Comparison of ENCODE assay signal across 8 mouse cellular contexts in the genomic region with DNA sequence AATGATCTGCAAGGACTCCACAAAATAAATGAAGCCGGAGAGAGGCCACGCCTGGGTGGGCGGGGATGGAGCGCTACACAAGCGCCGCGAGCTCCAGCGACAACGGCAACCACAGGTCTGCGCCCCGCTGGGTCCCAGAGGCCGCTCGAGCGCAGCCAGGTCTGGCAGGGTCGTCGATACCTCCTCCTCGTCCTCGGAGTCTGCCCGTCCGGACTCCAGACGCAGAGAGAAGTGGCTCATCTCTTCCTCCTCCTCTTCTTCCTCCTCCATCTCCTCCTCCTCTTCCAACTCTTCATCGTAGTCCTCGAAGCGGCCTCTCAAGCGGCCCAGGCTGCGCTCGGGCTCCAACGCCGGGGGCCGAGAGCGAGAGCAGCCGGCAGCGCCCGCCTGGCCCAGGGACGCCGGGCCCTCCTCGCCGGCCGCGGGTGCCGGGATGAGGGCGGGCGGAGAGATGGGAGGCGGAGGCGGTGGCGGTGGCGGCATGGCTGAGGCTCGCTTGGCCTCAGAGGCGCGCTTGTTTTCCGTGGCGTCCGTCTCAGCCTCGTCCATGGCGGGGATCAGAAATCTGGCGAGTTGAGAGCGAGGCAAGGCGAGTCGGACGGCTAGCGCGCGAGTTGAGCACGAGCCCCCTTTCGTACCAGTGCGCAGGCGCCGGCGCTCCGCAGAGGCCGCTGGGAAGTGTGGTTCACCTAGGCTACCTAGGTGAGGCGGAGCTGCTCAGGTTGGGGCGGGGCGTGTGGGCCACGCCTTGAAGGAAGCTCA. TPM values are rescaled to one million over a fixed set of nuclear protein-coding genes. Genes with fewer than 3 reads are reported as not detected.
A peak's percentile ranks its signal among the peaks of the same experiment; 100 is the strongest.
DNase-seq lines count a peak whose midpoint lies in the region; ATAC-seq lines count a peak whose summit lies in the region.

A gene (minus strand): TSS at position 636 of the 762 bp plus-strand sequence.

- no peaks in the 10 kb centered on the region for H3K27me3 ChIP-seq in hindbrain, embryonic 14.5 days (ENCODE audit: control insufficient read depth, insufficient read depth, low read length)

- no peaks in the 10 kb centered on the region for H3K9me3 ChIP-seq in hindbrain, embryonic 14.5 days (ENCODE audit: control insufficient read depth, low read length)

- peak; percentile 92 for ATAC-seq in hindbrain, embryonic 14.5 days (ENCODE audit: low FRiP score)

- H3K4me1 ChIP-seq in hindbrain, embryonic 14.5 days (replicated peaks; ENCODE audit: control insufficient read depth, insufficient read depth, low read length): peaks cover 11% of the 10 kb centered on the region

- peak within 1 kb of the TSS; percentile 57 for H3K4me2 ChIP-seq in hindbrain, embryonic 14.5 days (replicated peaks)

- DNase-seq in T-cell, adult 2 months (ENCODE audit: low spot score): peak; percentile 89
- DNase-seq in cerebellum, postnatal 25 days: peak; percentile 92 to 94
- peak; percentile 53 to 74 for DNase-seq in frontal cortex, postnatal 25 days (ENCODE audit: low spot score in 2 of 2)
- peak; percentile 85 for DNase-seq in hindbrain, embryonic 14.5 days (ENCODE audit: low spot score)
- peak; percentile 76 for DNase-seq in layer of hippocampus, postnatal 25 days (ENCODE audit: extremely low spot score in 1 of 2, low spot score in 1 of 2)
- DNase-seq in lung, postnatal 25 days (ENCODE audit: low spot score): peak; percentile 81
- peak; percentile 84 for DNase-seq in retina, embryonic 14.5 days (ENCODE audit: low spot score)
- peak; percentile 89 for DNase-seq in thymus, postnatal 4 days

- peak within 1 kb of the TSS; percentile 91 for H3K27ac ChIP-seq in hindbrain, embryonic 14.5 days

- WGBS in hindbrain, embryonic 14.5 days: under 1% methylated on average over 75 of the region's 75 CpGs

- peak within 1 kb of the TSS; percentile 81 for H3K4me3 ChIP-seq in hindbrain, embryonic 14.5 days (replicated peaks; ENCODE audit: low read length)

- peak within 1 kb of the TSS; percentile 91 for H3K9ac ChIP-seq in hindbrain, embryonic 14.5 days

- H3K36me3 ChIP-seq in hindbrain, embryonic 14.5 days (replicated peaks; ENCODE audit: control insufficient read depth, insufficient read depth): peaks cover 26% of the 10 kb centered on the region

RNA-seq across cellular contexts. Expression of the gene that starts here (rescaled TPM):
- polyA plus RNA-seq in hindbrain, embryonic 14.5 days (2014; fragmentation: Nextera tagmentation; extraction: Ambion mirVana): 34.3 and 36.7 TPM in 2 replicates
- total RNA-seq in layer of hippocampus, postnatal 25 days (2021): 10 to 100 TPM; 14.5 to 20.2 TPM

Comparison
In these comparisons a context has a peak if more than half of its experiments do, and no peak if none do; other contexts are left out.
1. Peak in every context shown above with its lines: DNase-seq, ATAC-seq, H3K4me3 ChIP-seq and H3K27ac ChIP-seq.